Mouse (Mus musculus) hindbrain, embryonic 10.5 days (tissue): ENCODE results near the gene Aen. TPM values are rescaled to one million over a fixed set of nuclear protein-coding genes. Genes with fewer than 3 reads are reported as not detected.

Experiments
- DNase-seq: peaks from one replicate; pipeline ENCODE4 v3.0.0-alpha.2; 2017; ENCODE audit warnings: low spot score
- H3K27ac ChIP-seq: fragments of 300-500 bp; sonication (generic); 2 replicates; pipeline ENCODE4 v1.5.1; 2016; ENCODE audit warnings: mild to moderate bottlenecking, moderate library complexity
- H3K27me3 ChIP-seq: fragments of 300-500 bp; sonication (generic); 2 replicates; pipeline ENCODE4 v1.6.1; 2016; ENCODE audit warnings: mild to moderate bottlenecking; ENCODE audit not compliant: poor library complexity, insufficient read depth, severe bottlenecking
- H3K36me3 ChIP-seq: fragments of 300-500 bp; sonication (generic); 2 replicates; pipeline ENCODE4 v1.6.1; 2016; ENCODE audit warnings: mild to moderate bottlenecking, moderate library complexity
- H3K4me1 ChIP-seq: fragments of 300-500 bp; sonication (generic); replicated peaks from 2 replicates; pipeline ENCODE4 v1.6.1; 2016; ENCODE audit warnings: mild to moderate bottlenecking
- H3K4me3 ChIP-seq: fragments of 300-500 bp; sonication (generic); 2 replicates; pipeline ENCODE4 v1.5.1; 2016; ENCODE audit warnings: mild to moderate bottlenecking, moderate library complexity
- H3K9me3 ChIP-seq: fragments of 300-500 bp; sonication (generic); 2 replicates; pipeline ENCODE4 v1.6.1; 2016; ENCODE audit warnings: mild to moderate bottlenecking, moderate library complexity
- WGBS: fragments of 180-500 bp; shearing (Covaris S2); methylation state at CpG from one replicate; pipeline ENCODE4 v1.1.7; 2016; 5-methylcytosine and 5-hydroxymethylcytosine counted together
- polyA plus RNA-seq: library from polyadenylated mRNA; unstranded; fragments of >200 nt; fragmentation: Nextera tagmentation; extraction: Ambion mirVana; gene quantifications from 2 replicates; pipeline ENCODE4 v1.2.1, GENCODE M21; 2016

The Aen gene
- polyA plus RNA-seq, 1 experiment from 2014 or later, result 59.0 TPM

DNA sequence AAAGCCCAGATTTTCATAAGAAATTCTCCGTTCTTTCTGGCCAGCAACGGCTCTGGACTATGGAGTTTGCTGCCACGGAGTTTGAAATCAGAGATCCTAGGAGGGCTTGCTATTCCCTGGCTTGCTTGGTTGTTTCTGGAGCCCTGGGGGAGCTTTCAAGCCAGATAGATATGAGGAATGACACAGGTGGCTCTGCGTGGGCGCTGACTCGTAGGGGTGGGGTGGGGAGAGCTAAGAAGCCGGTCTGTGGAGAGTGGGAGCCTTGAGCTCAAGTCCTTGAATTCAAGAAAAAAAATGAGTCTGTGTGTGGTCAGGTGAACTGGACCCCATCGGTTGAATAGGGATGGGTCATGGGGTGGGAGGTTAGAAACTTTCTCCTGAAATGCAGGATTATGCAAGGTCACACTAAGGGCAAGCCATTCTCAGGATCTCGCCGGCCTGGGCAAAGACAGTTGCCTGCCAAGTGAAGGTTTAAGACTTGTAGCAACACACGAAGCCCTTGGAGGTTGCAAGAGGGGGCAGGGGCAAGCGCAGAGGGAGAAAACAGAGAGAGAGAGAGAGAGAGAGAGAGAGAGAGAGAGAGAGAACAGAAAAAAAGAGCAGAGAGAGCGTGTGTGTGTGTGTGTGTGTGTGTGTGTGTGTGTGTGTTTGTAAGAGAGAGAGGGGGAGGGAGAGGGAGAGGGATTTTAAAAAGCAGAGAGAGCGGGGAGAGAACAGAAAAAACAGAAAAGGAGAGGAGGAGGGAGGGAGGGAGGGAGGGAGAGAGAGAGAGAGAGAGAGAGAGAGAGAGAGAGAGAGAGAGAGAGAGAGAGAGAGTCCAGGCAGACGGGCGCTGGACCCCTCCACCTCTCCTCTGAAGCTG lies 13.8 kb upstream of the Aen start:
- DNase-seq, result peak; percentile 27
- Histone ChIP-seq H3K36me3 (no peaks in the 10 kb centered on the region), H3K27me3 (peaks cover 46% of the 10 kb centered on the region), H3K4me3 (peak overlapping the region; percentile 57), H3K9me3 (no peaks in the 10 kb centered on the region), H3K27ac (peak overlapping the region; percentile 86), H3K4me1 (peaks cover 54% of the 10 kb centered on the region)
- 14% methylated on average over 14 of the region's 16 CpGs for WGBS

- H3K4me3 ChIP-seq, result peak overlapping the region; percentile 57
- peak overlapping the region; percentile 86 for H3K27ac ChIP-seq
- 2% methylated on average over 23 of the region's 23 CpGs for WGBS
- peak; percentile 79 for DNase-seq
- no peaks in the 10 kb centered on the region for H3K36me3 ChIP-seq
- H3K4me1 ChIP-seq, result peaks cover 60% of the 10 kb centered on the region
- H3K27me3 ChIP-seq, result peaks cover 47% of the 10 kb centered on the region
- no peaks in the 10 kb centered on the region for H3K9me3 ChIP-seq
These were observed 13.2 kb upstream of the Aen start for GRCm38 (mm10) chr7:78882469-78882837.

GRCm38 (mm10) chr7:78883016-78883725 lies 12.5 kb upstream of the Aen start:
- peak; percentile 43 for DNase-seq
- Histone ChIP-seq H3K9me3 (no peaks in the 10 kb centered on the region), H3K4me3 (peak overlapping the region; percentile 57), H3K27ac (peak overlapping the region; percentile 86), H3K4me1 (peaks cover 64% of the 10 kb centered on the region), H3K36me3 (no peaks in the 10 kb centered on the region), H3K27me3 (peaks cover 54% of the 10 kb centered on the region)
- WGBS, result 1% methylated on average over 34 of the region's 34 CpGs

DNA sequence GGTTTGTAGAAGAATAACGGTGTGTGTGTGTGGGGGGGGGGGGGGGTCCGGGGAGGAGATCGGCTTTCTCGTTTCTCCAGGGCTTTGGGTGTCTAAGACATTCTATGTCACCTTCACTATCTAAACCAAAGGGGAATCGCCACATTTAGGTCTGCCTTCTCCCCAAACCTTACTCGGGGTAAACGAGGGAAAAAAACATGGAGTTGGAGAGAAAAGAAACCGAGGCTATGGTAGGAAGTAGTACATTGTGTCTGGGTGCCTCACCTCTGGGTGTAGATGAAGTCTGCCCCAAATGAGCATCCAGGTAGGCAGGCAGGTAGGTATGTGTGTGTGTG lies 12.0 kb upstream of the Aen start:
- peaks cover 59% of the 10 kb centered on the region for H3K27me3 ChIP-seq
- 9% methylated on average over 8 of the region's 8 CpGs for WGBS
- no peak for DNase-seq
- H3K4me1 ChIP-seq, result peaks cover 64% of the 10 kb centered on the region
- H3K27ac ChIP-seq, result peak overlapping the region; percentile 86
- H3K36me3 ChIP-seq, result no peaks in the 10 kb centered on the region
- H3K9me3 ChIP-seq, result no peaks in the 10 kb centered on the region
- peak overlapping the region; percentile 57 for H3K4me3 ChIP-seq

DNA sequence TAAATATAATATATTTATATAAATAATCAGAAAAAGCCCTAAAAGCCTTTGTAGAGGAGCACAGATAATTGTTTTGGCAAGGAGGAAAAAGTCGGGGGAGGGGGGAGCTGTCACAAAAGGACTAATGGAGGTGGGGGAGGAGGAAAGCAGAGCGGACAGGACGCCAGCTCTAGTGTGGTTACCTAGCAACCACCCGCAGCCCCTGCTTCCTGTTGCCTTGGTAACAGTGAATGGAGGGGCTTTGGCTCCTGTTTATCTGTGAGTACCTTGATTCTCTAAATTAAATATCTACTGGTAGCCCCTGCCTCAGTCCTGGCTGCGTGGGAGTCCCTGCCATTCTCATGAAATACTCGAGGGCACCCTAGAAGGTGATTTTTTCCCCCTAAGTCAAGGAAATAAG lies 11.5 kb upstream of the Aen start:
- peaks cover 64% of the 10 kb centered on the region for H3K4me1 ChIP-seq
- peaks cover 63% of the 10 kb centered on the region for H3K27me3 ChIP-seq
- peak overlapping the region; percentile 33 for H3K4me3 ChIP-seq
- H3K9me3 ChIP-seq, result no peaks in the 10 kb centered on the region
- no peaks in the 10 kb centered on the region for H3K36me3 ChIP-seq
- 7% methylated on average over 6 of the region's 6 CpGs for WGBS
- H3K27ac ChIP-seq, result peak overlapping the region; percentile 68
- peak; percentile 70 for DNase-seq

- Histone ChIP-seq H3K4me1 (peaks cover 64% of the 10 kb centered on the region), H3K27me3 (peaks cover 67% of the 10 kb centered on the region), H3K9me3 (no peaks in the 10 kb centered on the region), H3K36me3 (no peaks in the 10 kb centered on the region), H3K4me3 (no peak overlapping the region), H3K27ac (0 out of 2 replicates have a peak overlapping the region, but pooled peaks have one; percentile 69)
- DNase-seq, result no peak
- 84% methylated on average over 5 of the region's 5 CpGs for WGBS
These were observed 10.2 kb upstream of the Aen start for GRCm38 (mm10) chr7:78885404-78885803.

GRCm38 (mm10) chr7:78886496-78886895 lies 9.2 kb upstream of the Aen start:
- peaks cover 61% of the 10 kb centered on the region for H3K27me3 ChIP-seq
- WGBS, result 43% methylated on average over 4 of the region's 4 CpGs
- peak overlapping the region; percentile 31; the same call in 1 of the 2 replicates for H3K4me3 ChIP-seq
- peak overlapping the region; percentile 72 for H3K27ac ChIP-seq
- no peaks in the 10 kb centered on the region for H3K36me3 ChIP-seq
- H3K9me3 ChIP-seq, result no peaks in the 10 kb centered on the region
- DNase-seq, result peak; percentile 25
- peaks cover 58% of the 10 kb centered on the region for H3K4me1 ChIP-seq

DNA sequence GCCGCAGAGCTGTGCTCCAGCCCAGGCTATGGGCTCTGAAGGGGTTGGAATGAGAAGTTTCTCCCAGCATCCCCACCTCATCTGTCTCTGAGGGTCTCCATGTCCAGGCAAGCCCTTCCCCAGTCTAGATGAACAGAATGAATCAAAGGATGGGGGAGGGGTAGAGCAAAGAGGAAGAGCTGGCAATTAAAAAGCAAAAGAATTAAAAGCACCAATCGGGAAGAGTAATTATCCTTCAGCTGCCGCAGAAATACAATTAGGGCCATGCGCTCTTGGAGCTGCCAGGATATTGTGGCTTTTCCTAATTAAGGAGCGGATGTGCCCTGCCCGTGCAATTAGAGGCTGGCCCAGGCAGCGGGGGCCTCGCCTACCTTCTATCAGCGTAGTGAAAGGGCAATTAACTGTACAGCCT lies 8.2 kb upstream of the Aen start:
- H3K27ac ChIP-seq, result peak overlapping the region; percentile 72
- peak overlapping the region; percentile 31; the same call in 1 of the 2 replicates for H3K4me3 ChIP-seq
- 74% methylated on average over 9 of the region's 9 CpGs for WGBS

DNA sequence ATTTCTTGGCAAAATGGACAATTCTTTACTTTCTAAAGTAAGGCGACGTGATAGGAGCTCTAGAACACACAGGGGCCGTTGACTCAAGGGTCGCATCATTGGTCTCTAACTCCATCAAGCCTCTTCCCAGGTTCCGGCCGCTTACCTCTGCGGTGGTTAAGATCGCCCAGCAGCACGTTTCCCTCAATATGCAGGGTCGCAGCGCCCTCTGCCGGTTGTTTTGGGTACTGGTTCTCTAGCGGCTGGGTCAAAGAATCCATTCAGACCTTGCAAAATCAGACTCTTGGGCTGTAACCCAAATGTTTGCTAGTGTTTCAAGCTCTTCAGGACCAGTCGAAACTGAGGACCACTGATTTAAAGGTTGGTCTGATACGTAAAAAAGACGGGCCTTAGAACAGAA lies 5.0 kb upstream of the Aen start:
- 3% methylated on average over 16 of the region's 16 CpGs for WGBS
- H3K36me3 ChIP-seq, result no peaks in the 10 kb centered on the region
- no peaks in the 10 kb centered on the region for H3K9me3 ChIP-seq
- H3K4me1 ChIP-seq, result peaks cover 28% of the 10 kb centered on the region
- H3K27me3 ChIP-seq, result peaks cover 29% of the 10 kb centered on the region
- no peak overlapping the region for H3K27ac ChIP-seq
- no peak overlapping the region for H3K4me3 ChIP-seq
- DNase-seq, result peak; percentile 91

More for the DNA sequence above, 8.2 kb upstream of the Aen start:
- Histone ChIP-seq H3K9me3 (no peaks in the 10 kb centered on the region), H3K27me3 (peaks cover 51% of the 10 kb centered on the region), H3K36me3 (no peaks in the 10 kb centered on the region), H3K4me1 (peaks cover 49% of the 10 kb centered on the region)
- no peak for DNase-seq

DNA sequence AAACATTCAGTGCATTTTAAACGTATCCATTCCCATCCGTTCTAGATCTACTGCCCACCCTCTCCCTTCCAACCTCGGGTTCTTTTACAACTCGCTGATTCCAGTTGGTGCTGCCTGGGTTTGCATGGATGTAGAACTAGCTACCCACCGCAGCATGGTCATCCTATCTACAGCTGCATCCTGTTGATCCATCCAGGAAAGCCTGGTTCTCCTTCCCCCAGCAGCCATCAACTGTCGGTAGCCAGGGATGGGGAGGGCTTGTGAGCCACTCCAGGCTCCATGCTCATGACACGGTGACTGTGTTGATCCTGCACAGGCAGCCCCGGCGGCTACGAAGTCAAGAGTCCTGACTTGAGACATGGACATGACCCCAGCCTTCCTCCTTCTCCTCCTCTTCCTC lies 1.7 kb upstream of the Aen start:
- Histone ChIP-seq H3K9me3 (0 out of 2 replicates have a peak, but pooled peaks cover 4% of the 10 kb centered on the region), H3K27me3 (peaks cover 14% of the 10 kb centered on the region), H3K4me3 (no peak overlapping the region), H3K4me1 (peaks cover 25% of the 10 kb centered on the region), H3K36me3 (peaks cover 16% of the 10 kb centered on the region), H3K27ac (no peak overlapping the region)
- no peak for DNase-seq
- WGBS, result 90% methylated on average over 10 of the region's 10 CpGs

- Histone ChIP-seq H3K27me3 (peaks cover 2% of the 10 kb centered on the region), H3K4me1 (peaks cover 25% of the 10 kb centered on the region), H3K27ac (peak overlapping the region; percentile 91), H3K9me3 (0 out of 2 replicates have a peak, but pooled peaks cover 4% of the 10 kb centered on the region), H3K4me3 (peak overlapping the region; percentile 91), H3K36me3 (peaks cover 16% of the 10 kb centered on the region)
- WGBS, result 60% methylated on average over 13 of the region's 13 CpGs
- DNase-seq, result no peak
These were observed 517 bp upstream of the Aen start for GRCm38 (mm10) chr7:78895021-78895652.

DNA sequence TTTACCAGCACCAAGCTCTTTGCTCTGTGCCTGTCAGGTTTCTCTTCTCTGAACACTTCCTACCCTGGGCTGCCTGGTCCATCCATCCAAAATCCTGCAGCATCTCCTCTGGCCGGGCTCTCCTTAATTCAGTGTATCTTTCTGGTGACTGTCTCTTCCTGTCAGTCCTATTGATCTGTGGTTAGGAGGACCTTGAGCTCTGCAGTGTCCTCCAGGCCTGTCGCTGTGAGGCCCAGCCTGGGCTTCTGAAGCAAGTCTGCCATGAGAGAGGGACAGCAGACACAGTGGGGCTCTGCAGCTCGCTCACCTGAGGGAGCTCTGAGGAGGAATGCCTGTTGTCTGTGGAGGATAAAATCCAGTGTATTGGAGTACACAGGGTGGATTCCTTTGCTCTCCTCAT lies 1.9 kb downstream of the Aen start:
- DNase-seq, result no peak
- Histone ChIP-seq H3K27me3 (no peaks in the 10 kb centered on the region), H3K36me3 (peaks cover 26% of the 10 kb centered on the region), H3K4me3 (peak overlapping the region; percentile 91; the same call in 1 of the 2 replicates), H3K27ac (no peak overlapping the region), H3K4me1 (peaks cover 25% of the 10 kb centered on the region), H3K9me3 (0 out of 2 replicates have a peak, but pooled peaks cover 4% of the 10 kb centered on the region)
- 94% methylated on average over 3 of the region's 3 CpGs for WGBS
